Mouse (Mus musculus) myocyte (in vitro differentiated cells): ENCODE measurements around the gene Cmtm6.

Source experiments
- CEBPB ChIP-seq: IDR thresholded peaks from 2 replicates; pipeline ENCODE4 v1.6.1; 2011; ENCODE audit warnings: mild to moderate bottlenecking, moderate library complexity; ENCODE audit not compliant: poor library complexity, insufficient read depth, severe bottlenecking
- E2F4 ChIP-seq: IDR thresholded peaks from one replicate; pipeline ENCODE4 v1.6.1; 2011; ENCODE audit warnings: mild to moderate bottlenecking, control low read depth, moderate library complexity; ENCODE audit not compliant: insufficient read depth
- MAX ChIP-seq: IDR thresholded peaks from one replicate; pipeline ENCODE4 v1.6.1; 2011; ENCODE audit warnings: low read depth, mild to moderate bottlenecking, control low read depth
- MYOD1 ChIP-seq, 3 experiments: IDR thresholded peaks; one replicate each; pipeline ENCODE4 v1.6.1; 2011; ENCODE audit warnings: control low read depth in 2 of 3, low read depth in 2 of 3, mild to moderate bottlenecking in 2 of 3, moderate library complexity in 1 of 3; ENCODE audit not compliant: insufficient read length in 2 of 3, control insufficient read depth in 1 of 3
- MYOG ChIP-seq, 3 experiments: IDR thresholded peaks; one replicate each; pipeline ENCODE4 v1.6.1; 2011; ENCODE audit warnings: control low read depth in 2 of 3, low read depth in 2 of 3, mild to moderate bottlenecking in 2 of 3; ENCODE audit not compliant: insufficient read length in 2 of 3, control insufficient read depth in 1 of 3, insufficient read depth in 1 of 3
- POLR2A ChIP-seq: IDR thresholded peaks from one replicate; pipeline ENCODE4 v1.6.1; 2011; ENCODE audit warnings: low read depth, mild to moderate bottlenecking, control low read depth, moderate library complexity; ENCODE audit not compliant: insufficient read length
- POLR2AphosphoS2 ChIP-seq: IDR thresholded peaks from one replicate; pipeline ENCODE4 v1.6.1; 2011; ENCODE audit warnings: low read depth, control low read depth; ENCODE audit not compliant: insufficient read length
- TCF12 ChIP-seq: IDR thresholded peaks from one replicate; pipeline ENCODE4 v1.6.1; 2011; ENCODE audit warnings: mild to moderate bottlenecking, control low read depth; ENCODE audit not compliant: poor library complexity, insufficient read depth, severe bottlenecking
- TCF3 ChIP-seq: IDR thresholded peaks from one replicate; pipeline ENCODE4 v1.6.1; 2011; ENCODE audit warnings: low read depth, control low read depth; ENCODE audit not compliant: insufficient read length
- USF1 ChIP-seq: IDR thresholded peaks from one replicate; pipeline ENCODE4 v1.6.1; 2011; ENCODE audit warnings: low read depth, mild to moderate bottlenecking, control low read depth, moderate library complexity

- no peak for TF ChIP-seq POLR2A
- no peak for TF ChIP-seq TCF3
- TF ChIP-seq TCF12 = no peak
- TF ChIP-seq MYOG (IDR thresholded peaks at IDR 0.05; ENCODE audit: control insufficient read depth in 1 of 3, insufficient read depth in 1 of 3, insufficient read length in 2 of 3, low read depth in 2 of 3) = no peak
- no peak for TF ChIP-seq CEBPB
- TF ChIP-seq E2F4 = no peak
- no peak for TF ChIP-seq POLR2AphosphoS2
- TF ChIP-seq MAX = no peak
- no peak for TF ChIP-seq USF1
- TF ChIP-seq MYOD1 (IDR thresholded peaks at IDR 0.05; ENCODE audit: control insufficient read depth in 1 of 3, insufficient read length in 2 of 3, low read depth in 2 of 3) = no peak
Measured at GRCm38 (mm10) chr9:114733238-114733637, 2.3 kb downstream of the Cmtm6 start.
